Mouse (Mus musculus): ENCODE data around the gene Alkbh6.

Alkbh6 gene

GRCm38 (mm10) chr7:30295103-30295502 lies 13.4 kb upstream of the Alkbh6 start:
- no peak for DNase-seq (ENCODE audit: low spot score)

DNA sequence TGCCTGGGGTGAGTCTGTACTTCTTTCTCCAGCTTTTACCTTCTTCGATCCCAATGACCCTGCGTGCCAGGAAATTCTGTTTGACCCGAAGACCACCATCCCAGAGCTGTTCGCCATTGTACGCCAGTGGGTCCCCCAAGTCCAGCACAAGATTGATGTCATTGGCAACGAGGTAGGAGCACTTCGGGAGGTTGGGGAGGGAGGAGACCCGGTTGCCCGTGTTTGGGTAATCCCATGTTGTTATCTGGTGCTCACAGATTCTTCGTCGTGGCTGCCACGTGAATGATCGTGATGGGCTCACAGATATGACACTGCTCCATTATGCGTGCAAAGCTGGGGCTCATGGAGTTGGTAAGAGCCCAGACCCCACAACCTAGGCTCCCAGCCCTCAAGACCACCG lies 11.7 kb upstream of the Alkbh6 start:
- no peak for DNase-seq (ENCODE audit: low spot score)

- no peak for DNase-seq (ENCODE audit: low spot score)
Observed at GRCm38 (mm10) chr7:30297266-30297665, 11.3 kb upstream of the Alkbh6 start.

GRCm38 (mm10) chr7:30300914-30301313 lies 7.6 kb upstream of the Alkbh6 start:
- DNase-seq (ENCODE audit: low spot score) = peak; percentile 57

GRCm38 (mm10) chr7:30306083-30306779 lies 2.3 kb upstream of the Alkbh6 start:
- DNase-seq (ENCODE audit: low spot score) = no peak

DNA sequence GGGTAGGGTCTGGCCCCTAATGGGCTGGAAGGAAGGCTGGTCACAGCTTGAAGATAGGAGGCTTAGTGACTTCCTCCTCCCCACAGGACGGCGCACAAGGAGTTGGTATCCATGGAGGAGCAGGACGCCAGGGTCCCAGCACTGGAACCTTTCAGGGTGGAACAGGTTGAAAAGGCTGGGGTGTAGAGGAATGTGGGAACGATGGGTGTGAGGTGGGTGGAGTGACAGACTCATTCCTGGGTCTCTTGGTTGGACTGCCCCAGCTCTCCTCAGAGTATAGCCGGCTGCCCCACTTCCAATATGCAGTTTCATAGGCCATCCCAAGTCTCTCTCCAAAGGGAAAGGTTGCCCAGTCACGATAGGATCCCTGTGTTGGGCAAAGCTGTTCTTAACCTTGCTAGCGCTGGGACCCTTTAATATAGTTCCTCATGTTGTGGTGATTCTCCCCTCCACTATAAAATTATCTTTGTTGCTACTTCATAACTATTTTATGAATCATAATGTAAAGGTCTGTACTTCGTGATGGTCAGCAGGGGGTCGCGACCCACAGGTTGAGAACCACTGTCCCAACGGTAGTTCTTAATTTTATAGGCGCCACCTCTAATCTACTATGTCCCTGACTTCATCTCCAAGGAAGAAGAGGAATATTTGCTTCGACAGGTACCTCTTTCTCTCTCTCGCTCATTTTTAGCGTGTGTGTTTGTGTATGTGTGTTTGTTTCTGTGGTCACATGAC lies 1.0 kb downstream of the Alkbh6 start:
- DNase-seq (ENCODE audit: low spot score) = no peak

DNA sequence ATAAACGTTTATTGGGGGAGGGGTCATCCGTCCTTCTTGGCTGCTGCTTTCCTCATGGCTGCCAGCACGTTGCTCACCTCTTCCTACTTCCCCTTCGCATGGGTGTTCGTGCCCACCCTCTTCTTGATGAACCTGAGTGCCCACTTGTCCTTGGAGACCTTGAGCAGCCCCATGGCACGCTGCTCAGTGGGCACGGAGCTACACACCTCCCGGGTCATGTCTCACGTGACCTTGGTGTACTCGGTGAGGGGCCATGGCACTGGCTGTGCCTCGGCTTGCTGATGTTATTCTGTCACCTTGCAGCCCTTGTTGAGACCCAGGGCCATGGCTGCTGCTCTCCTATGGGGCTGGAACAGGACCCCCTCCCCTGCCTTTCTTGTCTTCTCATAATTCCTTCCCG lies 1.6 kb downstream of the Alkbh6 start:
- no peak for DNase-seq (ENCODE audit: low spot score)

GRCm38 (mm10) chr7:30313666-30314320 lies 5.3 kb downstream of the Alkbh6 start:
- no peak for DNase-seq (ENCODE audit: low spot score)

- DNase-seq (ENCODE audit: low spot score) = peak; percentile 75
Observed at GRCm38 (mm10) chr7:30314721-30315155, 6.2 kb downstream of the Alkbh6 start, which contains the start of gene Syne4. Gene Syne4 (plus strand): TSS chr7:30314807.

DNA sequence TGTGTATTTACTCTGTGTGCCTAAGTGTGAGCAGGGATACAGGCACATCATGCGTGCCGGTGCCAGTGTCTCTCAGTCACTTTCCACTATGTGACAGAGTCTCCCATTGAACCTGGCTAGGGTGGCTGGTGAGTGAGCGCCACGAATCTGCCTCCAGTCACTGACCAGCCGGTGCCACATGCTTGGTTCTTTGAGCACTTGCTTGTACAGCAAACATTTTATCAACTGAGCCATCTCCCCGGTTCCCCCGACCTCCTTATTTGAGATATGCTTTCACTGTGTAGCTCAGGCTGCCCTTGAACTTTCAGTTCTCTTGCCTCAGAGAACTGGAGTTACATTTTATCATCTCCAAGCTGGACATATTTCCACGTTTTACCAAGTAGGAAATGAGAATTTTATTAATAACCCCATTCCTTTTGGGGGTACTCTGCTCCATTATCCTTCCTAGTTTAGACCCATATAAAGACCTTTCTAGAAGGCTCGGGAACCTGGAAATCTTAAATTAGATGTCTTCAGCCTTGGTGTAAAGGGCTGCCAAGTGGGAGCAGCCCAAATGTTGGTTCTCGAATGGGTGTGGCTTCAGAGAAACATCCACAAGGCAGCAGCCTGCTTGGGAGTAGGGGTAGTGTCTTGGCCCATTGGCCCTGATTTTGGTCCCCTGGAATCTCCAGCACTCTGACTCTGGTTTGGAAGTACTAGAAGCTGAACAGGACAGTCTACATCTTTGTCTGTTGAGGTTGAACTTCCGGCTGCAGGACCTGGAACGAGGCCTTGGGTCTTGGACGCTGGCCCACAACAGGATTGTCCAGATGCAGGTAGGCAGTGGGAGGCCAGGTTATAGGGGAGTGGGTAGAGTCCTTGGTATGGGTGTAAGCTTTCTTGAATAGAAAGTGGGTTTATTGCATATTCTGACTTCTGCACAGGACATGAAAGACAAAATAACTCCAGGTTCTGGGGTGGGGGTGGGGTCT lies 7.3 kb downstream of the Alkbh6 start:
- DNase-seq (ENCODE audit: low spot score) = no peak

DNA sequence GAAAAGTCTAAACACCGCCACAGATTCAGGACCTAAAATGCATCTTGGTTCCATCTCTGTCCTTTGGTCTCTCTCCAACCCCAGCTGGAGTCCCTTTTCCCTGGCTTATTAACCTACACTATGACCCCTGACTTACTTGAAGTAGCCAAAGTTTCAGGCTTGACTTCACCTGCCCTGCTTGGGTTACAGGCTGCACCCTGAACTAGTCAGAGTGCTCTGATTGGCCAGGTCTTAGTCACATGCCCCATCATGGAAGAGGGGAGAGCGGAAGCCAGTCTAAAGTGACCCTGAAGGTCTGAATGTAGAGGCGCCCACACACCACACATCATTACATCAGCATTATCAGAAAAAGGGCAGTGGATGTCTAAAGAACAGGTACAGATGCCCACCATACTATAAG lies 9.6 kb downstream of the Alkbh6 start:
- DNase-seq (ENCODE audit: low spot score) = no peak

GRCm38 (mm10) chr7:30320946-30321345 lies 12.4 kb downstream of the Alkbh6 start:
- DNase-seq (ENCODE audit: low spot score) = no peak

DNA sequence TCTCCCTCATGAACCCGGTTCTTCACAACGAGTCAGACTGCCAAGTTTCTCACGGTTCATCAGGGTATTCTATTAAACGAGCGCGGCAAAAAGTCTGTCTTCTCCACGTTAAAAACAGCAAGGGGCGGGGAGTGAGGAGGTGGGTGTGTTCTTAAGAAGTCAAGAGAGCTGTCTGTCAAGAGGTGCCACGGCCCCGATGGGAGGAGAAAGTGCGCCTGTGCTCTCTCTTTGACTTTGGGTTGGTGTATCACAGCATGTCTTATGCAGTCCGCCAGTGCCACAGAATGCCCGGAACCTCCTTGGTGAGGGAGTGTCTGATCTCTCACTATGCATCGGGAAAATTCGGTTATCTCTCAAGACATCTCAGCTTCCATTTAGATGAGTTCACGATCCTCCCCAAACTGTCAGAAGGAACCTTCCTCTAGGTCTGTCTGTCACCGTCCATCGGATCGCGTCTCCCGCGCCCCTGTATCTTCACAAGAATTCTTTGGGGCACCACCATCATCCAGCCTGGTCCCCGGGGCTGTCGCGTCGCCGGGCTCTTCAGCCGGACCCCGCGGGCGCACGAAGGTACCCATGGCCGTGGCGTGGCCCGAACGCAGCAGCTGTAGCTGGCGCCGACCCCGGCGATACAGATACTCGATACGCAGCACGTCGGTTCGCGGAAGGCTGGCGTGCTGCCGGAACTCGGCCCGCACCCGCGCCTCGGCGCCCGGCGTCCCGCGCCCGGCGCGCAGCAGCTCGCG lies 13.2 kb downstream of the Alkbh6 start, which contains the start of gene E130208F15Rik:
TSS of gene E130208F15Rik (plus strand) at position 202 of the 746 bp plus-strand sequence.
- DNase-seq (ENCODE audit: low spot score) = peak; percentile 79

- DNase-seq (ENCODE audit: low spot score) = peak; percentile 98
Observed at GRCm38 (mm10) chr7:30322285-30322667, 13.8 kb downstream of the Alkbh6 start.

- DNase-seq (ENCODE audit: low spot score) = peak; percentile 13
Observed at GRCm38 (mm10) chr7:30322865-30323264, 14.3 kb downstream of the Alkbh6 start.

GRCm38 (mm10) chr7:30323795-30324194 lies 15.3 kb downstream of the Alkbh6 start, which contains the start of gene Sdhaf1:
Gene Sdhaf1 (minus strand): TSS chr7:30323895.
- DNase-seq (ENCODE audit: low spot score) = no peak

DNA sequence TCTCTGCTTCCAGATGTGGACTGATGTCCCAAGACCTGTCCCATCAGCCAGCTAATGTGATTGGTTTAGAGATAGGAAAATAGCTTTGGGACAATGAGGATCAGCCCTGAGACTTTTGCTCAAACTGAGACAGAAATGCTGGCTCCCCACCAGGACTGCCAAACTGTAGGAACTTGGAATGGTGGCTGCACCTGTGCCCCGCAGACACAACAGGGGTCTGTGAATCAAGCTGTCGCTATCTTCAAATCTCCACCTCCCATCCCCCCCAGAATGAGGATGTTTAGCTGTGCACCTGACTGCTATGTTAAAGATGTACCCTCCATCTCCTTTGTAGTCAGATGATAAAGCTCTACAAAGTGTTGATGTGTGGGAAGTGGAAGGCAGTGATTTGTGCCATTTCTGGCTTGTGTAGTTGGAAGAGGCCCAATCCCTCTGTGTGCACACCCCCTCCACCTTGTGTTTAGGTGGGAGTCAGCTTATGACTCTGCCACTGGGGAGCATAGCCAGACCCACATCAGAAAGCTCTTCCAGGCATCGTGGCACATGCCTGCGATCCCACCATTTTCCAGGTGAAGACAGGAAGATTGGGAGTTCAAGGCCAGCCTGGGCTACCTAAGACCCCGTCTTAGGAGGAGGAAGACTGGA lies 15.9 kb downstream of the Alkbh6 start:
- no peak for DNase-seq (ENCODE audit: low spot score)

GRCm38 (mm10) chr7:30325364-30325763 lies 16.8 kb downstream of the Alkbh6 start:
- peak; percentile 70 for DNase-seq (ENCODE audit: low spot score)

GRCm38 (mm10) chr7:30326427-30326826 lies 17.9 kb downstream of the Alkbh6 start:
- no peak for DNase-seq (ENCODE audit: low spot score)

- DNase-seq (ENCODE audit: low spot score) = no peak
Observed at GRCm38 (mm10) chr7:30327140-30327539, 18.6 kb downstream of the Alkbh6 start.
